Mouse (Mus musculus): ENCODE results near the gene Timm13. TPM values are rescaled to one million over a fixed set of nuclear protein-coding genes. Genes with fewer than 3 reads are reported as not detected.

Timm13 gene
- polyA plus RNA-seq (2021; fragmentation: Nextera tagmentation) = 532 and 700 TPM in 2 replicates
- long read RNA-seq, experiment 1, transcript Timm13-201 (3 exons, 1,225 nt) = major isoform, 82 of 88 reads
- long read RNA-seq, experiment 1, partial matches to known transcripts = 0 of 88 reads
- long read RNA-seq, experiment 1, other reads (novel, unspliced or antisense) = 3 of 88 reads
- long read RNA-seq, experiment 2, transcript Timm13-201 (3 exons, 1,225 nt) = major isoform, 427 of 465 reads
- long read RNA-seq, experiment 2, transcript Timm13-202 (2 exons, 435 nt) = minor isoform, 12 of 465 reads
- long read RNA-seq, experiment 2, partial matches to known transcripts = 0 of 465 reads
- long read RNA-seq, experiment 2, other reads (novel, unspliced or antisense) = 22 of 465 reads

GRCm38 (mm10) chr10:80900318-80901247, at the start of gene Timm13:
Timm13 (minus strand) TSS chr10:80900969.

GRCm38 (mm10) chr10:80929299-80930226, 28.8 kb upstream of the Timm13 start, which contains the start of gene Gadd45b:
Gadd45b (plus strand) TSS chr10:80930073.

GRCm38 (mm10) chr10:80917779-80918434, 17.1 kb upstream of the Timm13 start, which contains the start of gene Lmnb2:
Lmnb2 (minus strand) TSS chr10:80918245.

GRCm38 (mm10) chr10:80871581-80871980, 29.2 kb downstream of the Timm13 start, which contains the start of gene Tmprss9:
Tmprss9 (plus strand) TSS chr10:80871848.

GRCm38 (mm10) chr10:80854913-80855748, 45.6 kb downstream of the Timm13 start, which contains the start of the genes Lsm7 and Sppl2b:
Lsm7 (minus strand) TSS chr10:80855209.
Sppl2b (plus strand) TSS chr10:80855275.

Other genes with a start within 250 kb of the Timm13 start
- 23.3 and 91.7 TPM in 2 replicates for gene Btbd2, start 243.9 kb downstream of the Timm13 start, polyA plus RNA-seq (2021; fragmentation: Nextera tagmentation)
- gene Mknk2, start 222.9 kb downstream of the Timm13 start, polyA plus RNA-seq (2021; fragmentation: Nextera tagmentation) = 4.0 and 9.1 TPM in 2 replicates
- gene Mob3a, start 199.0 kb downstream of the Timm13 start, polyA plus RNA-seq (2021; fragmentation: Nextera tagmentation) = 8.4 and 9.9 TPM in 2 replicates
- 49.5 and 65.0 TPM in 2 replicates for gene Izumo4, start 198.8 kb downstream of the Timm13 start, polyA plus RNA-seq (2021; fragmentation: Nextera tagmentation)
- 44.4 and 48.6 TPM in 2 replicates for gene Ap3d1, start 158.7 kb downstream of the Timm13 start, polyA plus RNA-seq (2021; fragmentation: Nextera tagmentation)
- gene Dot1l, start 145.8 kb downstream of the Timm13 start, polyA plus RNA-seq (2021; fragmentation: Nextera tagmentation) = 1.6 and 2.7 TPM in 2 replicates
- 5.5 and 41.9 TPM in 2 replicates for gene Sf3a2, start 102.8 kb downstream of the Timm13 start, polyA plus RNA-seq (2021; fragmentation: Nextera tagmentation)
- gene Plekhj1, start 102.3 kb downstream of the Timm13 start, polyA plus RNA-seq (2021; fragmentation: Nextera tagmentation) = 92.8 and 104 TPM in 2 replicates
- 0.16 TPM in 1 of 2 replicates, not detected in the other for gene Amh, start 95.7 kb downstream of the Timm13 start, polyA plus RNA-seq (2021; fragmentation: Nextera tagmentation)
- 13.2 and 15.5 TPM in 2 replicates for gene Jsrp1, start 87.5 kb downstream of the Timm13 start, polyA plus RNA-seq (2021; fragmentation: Nextera tagmentation)
- 2,247 and 2,738 TPM in 2 replicates for gene Oaz1, start 74.3 kb downstream of the Timm13 start, polyA plus RNA-seq (2021; fragmentation: Nextera tagmentation)
- 22.3 and 23.9 TPM in 2 replicates for gene Lingo3, start 56.9 kb downstream of the Timm13 start, polyA plus RNA-seq (2021; fragmentation: Nextera tagmentation)
- gene Lsm7, start 45.8 kb downstream of the Timm13 start, polyA plus RNA-seq (2021; fragmentation: Nextera tagmentation) = 357 and 416 TPM in 2 replicates
- gene Sppl2b, start 45.7 kb downstream of the Timm13 start, polyA plus RNA-seq (2021; fragmentation: Nextera tagmentation) = 17.6 and 18.7 TPM in 2 replicates
- gene Tmprss9, start 29.1 kb downstream of the Timm13 start, polyA plus RNA-seq (2021; fragmentation: Nextera tagmentation) = 0.20 and 0.21 TPM in 2 replicates
- gene Lmnb2, start 17.3 kb upstream of the Timm13 start, polyA plus RNA-seq (2021; fragmentation: Nextera tagmentation) = 4.0 and 4.5 TPM in 2 replicates
- gene Gadd45b, start 29.1 kb upstream of the Timm13 start, polyA plus RNA-seq (2021; fragmentation: Nextera tagmentation) = 18.5 and 19.5 TPM in 2 replicates
- gene Gng7, start 114.0 kb upstream of the Timm13 start, polyA plus RNA-seq (2021; fragmentation: Nextera tagmentation) = 51.0 and 79.6 TPM in 2 replicates
- gene Diras1, start 124.7 kb upstream of the Timm13 start, polyA plus RNA-seq (2021; fragmentation: Nextera tagmentation) = 37.8 and 61.2 TPM in 2 replicates
- gene Slc39a3, start 136.5 kb upstream of the Timm13 start, polyA plus RNA-seq (2021; fragmentation: Nextera tagmentation) = 31.5 and 39.4 TPM in 2 replicates
- gene Sgta, start 159.2 kb upstream of the Timm13 start, polyA plus RNA-seq (2021; fragmentation: Nextera tagmentation) = 216 and 260 TPM in 2 replicates
- gene Thop1, start 169.1 kb upstream of the Timm13 start, polyA plus RNA-seq (2021; fragmentation: Nextera tagmentation) = 20.8 and 27.8 TPM in 2 replicates
- gene Creb3l3, start 197.9 kb upstream of the Timm13 start, polyA plus RNA-seq (2021; fragmentation: Nextera tagmentation) = 0.36 and 0.86 TPM in 2 replicates
- gene Map2k2, start 204.9 kb upstream of the Timm13 start, polyA plus RNA-seq (2021; fragmentation: Nextera tagmentation) = 111 and 115 TPM in 2 replicates
- gene Zbtb7a, start 234.3 kb upstream of the Timm13 start, polyA plus RNA-seq (2021; fragmentation: Nextera tagmentation) = 93.9 and 115 TPM in 2 replicates

All from left cerebral cortex, adult 6 months (tissue).